Mouse (Mus musculus): ENCODE results near the gene Ptges.
A peak's percentile ranks its signal among the peaks of the same experiment; 100 is the strongest.
"Not testable (repeated sequence)": the region's sequence is repeated elsewhere in the genome, so short reads cannot be mapped to it uniquely, and the experiment has no call there.

The Ptges gene

GRCm38 (mm10) chr2:30928893-30929482 is 675 bp downstream of the Ptges start:
- DNase-seq (ENCODE audit: low spot score in 2 of 2), result no peak

- DNase-seq (ENCODE audit: low spot score in 2 of 2), result peak; percentile 54 to 86
Observed at GRCm38 (mm10) chr2:30927844-30928628, 1.6 kb downstream of the Ptges start.

- DNase-seq (ENCODE audit: low spot score in 2 of 2), result no peak
Observed at GRCm38 (mm10) chr2:30927151-30927781, 2.4 kb downstream of the Ptges start.

- no peak for DNase-seq (ENCODE audit: low spot score in 2 of 2)
Observed at GRCm38 (mm10) chr2:30926381-30926780, 3.3 kb downstream of the Ptges start.

- no peak for DNase-seq (ENCODE audit: low spot score in 2 of 2)
Observed at GRCm38 (mm10) chr2:30925181-30925580, 4.5 kb downstream of the Ptges start.

GRCm38 (mm10) chr2:30923099-30923498 is 6.6 kb downstream of the Ptges start:
- no peak for DNase-seq (ENCODE audit: low spot score in 2 of 2)

- DNase-seq (ENCODE audit: low spot score in 2 of 2), result no peak
Observed at GRCm38 (mm10) chr2:30920216-30920615, 9.4 kb downstream of the Ptges start.

- DNase-seq (ENCODE audit: low spot score in 2 of 2), result no peak
Observed at GRCm38 (mm10) chr2:30918780-30919329, 10.8 kb downstream of the Ptges start.

- no peak for DNase-seq (ENCODE audit: low spot score in 2 of 2)
Observed at GRCm38 (mm10) chr2:30918126-30918525, 11.5 kb downstream of the Ptges start.

GRCm38 (mm10) chr2:30917649-30918048 is 12.0 kb downstream of the Ptges start:
- no peak for DNase-seq (ENCODE audit: low spot score in 2 of 2)

GRCm38 (mm10) chr2:30915933-30916332 is 13.7 kb downstream of the Ptges start:
- not testable (repeated sequence) for DNase-seq (ENCODE audit: low spot score in 2 of 2)

GRCm38 (mm10) chr2:30915376-30915775 is 14.3 kb downstream of the Ptges start:
- no peak for DNase-seq (ENCODE audit: low spot score in 2 of 2)

- no peak for DNase-seq (ENCODE audit: low spot score in 2 of 2)
Observed at GRCm38 (mm10) chr2:30914836-30915235, 14.8 kb downstream of the Ptges start.

- no peak for DNase-seq (ENCODE audit: low spot score in 2 of 2)
Observed at GRCm38 (mm10) chr2:30913022-30913421, 16.6 kb downstream of the Ptges start.

GRCm38 (mm10) chr2:30912291-30912773 is 17.3 kb downstream of the Ptges start:
- no peak for DNase-seq (ENCODE audit: low spot score in 2 of 2)

- DNase-seq (ENCODE audit: low spot score in 2 of 2), result no peak
Observed at GRCm38 (mm10) chr2:30906641-30907040, 23.0 kb downstream of the Ptges start.

- DNase-seq (ENCODE audit: low spot score in 2 of 2), result no peak
Observed at GRCm38 (mm10) chr2:30905906-30906305, 23.8 kb downstream of the Ptges start.

GRCm38 (mm10) chr2:30904991-30905390 is 24.7 kb downstream of the Ptges start:
- DNase-seq (ENCODE audit: low spot score in 2 of 2), result no peak

- no peak for DNase-seq (ENCODE audit: low spot score in 2 of 2)
Observed at GRCm38 (mm10) chr2:30904231-30904630, 25.4 kb downstream of the Ptges start.

- no peak for DNase-seq (ENCODE audit: low spot score in 2 of 2)
Observed at GRCm38 (mm10) chr2:30902726-30903722, 26.6 kb downstream of the Ptges start.

GRCm38 (mm10) chr2:30902256-30902655 is 27.4 kb downstream of the Ptges start:
- DNase-seq (ENCODE audit: low spot score in 2 of 2), result no peak

All from thymus, postnatal 10 days (tissue).